Mouse (Mus musculus): ENCODE results near the gene 6430571L13Rik. TPM values are rescaled to one million over a fixed set of nuclear protein-coding genes. Genes with fewer than 3 reads are reported as not detected.

Gene 6430571L13Rik
- polyA plus RNA-seq, 1 experiment = 0.29 TPM

GRCm38 (mm10) chr9:107386722-107387121 lies 46.3 kb downstream of the 6430571L13Rik start:
- Histone ChIP-seq H3K4me3 (ENCODE audit: extremely low read depth, insufficient read depth, insufficient read length) (no peak overlapping the region), H3K27ac (ENCODE audit: insufficient read depth, low read length) (no peak overlapping the region), H3K36me3 (ENCODE audit: control insufficient read depth, insufficient read depth, low read length) (no peaks in the 10 kb centered on the region), H3K4me1 (ENCODE audit: control insufficient read depth, insufficient read depth, insufficient read length) (no peaks in the 10 kb centered on the region), H3K27me3 (ENCODE audit: control insufficient read depth, insufficient read depth, low read length) (no peaks in the 10 kb centered on the region)
- 73% methylated on average over 3 of the region's 3 CpGs for WGBS
- peak in 1 of 2 experiments; percentile 25 for DNase-seq (ENCODE audit: low read depth in 1 of 2, low spot score in 2 of 2)
- TF ChIP-seq POLR2A (IDR thresholded peaks at IDR 0.05; ENCODE audit: low read depth, low read length) (no peak), CTCF (IDR thresholded peaks at IDR 0.05; ENCODE audit: extremely low read depth, insufficient read depth, insufficient read length, insufficient replicate concordance) (peak; percentile 48; the same call in 1 of the 2 replicates)

GRCm38 (mm10) chr9:107387708-107388107 lies 47.3 kb downstream of the 6430571L13Rik start:
- Histone ChIP-seq H3K4me1 (ENCODE audit: control insufficient read depth, insufficient read depth, insufficient read length) (no peaks in the 10 kb centered on the region), H3K36me3 (ENCODE audit: control insufficient read depth, insufficient read depth, low read length) (no peaks in the 10 kb centered on the region), H3K27me3 (ENCODE audit: control insufficient read depth, insufficient read depth, low read length) (no peaks in the 10 kb centered on the region), H3K27ac (ENCODE audit: insufficient read depth, low read length) (no peak overlapping the region), H3K4me3 (ENCODE audit: extremely low read depth, insufficient read depth, insufficient read length) (no peak overlapping the region)
- WGBS = 91% methylated on average over 3 of the region's 3 CpGs
- no peak for DNase-seq (ENCODE audit: low read depth in 1 of 2, low spot score in 2 of 2)
- TF ChIP-seq POLR2A (IDR thresholded peaks at IDR 0.05; ENCODE audit: low read depth, low read length) (no peak), CTCF (IDR thresholded peaks at IDR 0.05; ENCODE audit: extremely low read depth, insufficient read depth, insufficient read length, insufficient replicate concordance) (no peak)

GRCm38 (mm10) chr9:107388263-107388662 lies 47.9 kb downstream of the 6430571L13Rik start:
- TF ChIP-seq CTCF (IDR thresholded peaks at IDR 0.05; ENCODE audit: extremely low read depth, insufficient read depth, insufficient read length, insufficient replicate concordance) (no peak), POLR2A (IDR thresholded peaks at IDR 0.05; ENCODE audit: low read depth, low read length) (no peak)
- no peak for DNase-seq (ENCODE audit: low read depth in 1 of 2, low spot score in 2 of 2)
- Histone ChIP-seq H3K36me3 (ENCODE audit: control insufficient read depth, insufficient read depth, low read length) (no peaks in the 10 kb centered on the region), H3K4me3 (ENCODE audit: extremely low read depth, insufficient read depth, insufficient read length) (no peak overlapping the region), H3K27me3 (ENCODE audit: control insufficient read depth, insufficient read depth, low read length) (no peaks in the 10 kb centered on the region), H3K27ac (ENCODE audit: insufficient read depth, low read length) (no peak overlapping the region), H3K4me1 (ENCODE audit: control insufficient read depth, insufficient read depth, insufficient read length) (no peaks in the 10 kb centered on the region)
- 66% methylated on average over 2 of the region's 2 CpGs for WGBS

GRCm38 (mm10) chr9:107396397-107396796 lies 56.0 kb downstream of the 6430571L13Rik start:
- Histone ChIP-seq H3K27ac (ENCODE audit: insufficient read depth, low read length) (no peak overlapping the region), H3K4me1 (ENCODE audit: control insufficient read depth, insufficient read depth, insufficient read length) (no peaks in the 10 kb centered on the region; the same call in 1 of the 2 replicates), H3K36me3 (ENCODE audit: control insufficient read depth, insufficient read depth, low read length) (no peaks in the 10 kb centered on the region), H3K4me3 (ENCODE audit: extremely low read depth, insufficient read depth, insufficient read length) (no peak overlapping the region), H3K27me3 (ENCODE audit: control insufficient read depth, insufficient read depth, low read length) (peaks cover 13% of the 10 kb centered on the region)
- WGBS = 33% methylated on average over 4 of the region's 4 CpGs
- TF ChIP-seq CTCF (IDR thresholded peaks at IDR 0.05; ENCODE audit: extremely low read depth, insufficient read depth, insufficient read length, insufficient replicate concordance) = no peak
- no peak for TF ChIP-seq POLR2A (IDR thresholded peaks at IDR 0.05; ENCODE audit: low read depth, low read length)
- DNase-seq (ENCODE audit: low read depth in 1 of 2, low spot score in 2 of 2) = no peak

GRCm38 (mm10) chr9:107398968-107399367 lies 58.6 kb downstream of the 6430571L13Rik start:
- no peak for DNase-seq (ENCODE audit: low read depth in 1 of 2, low spot score in 2 of 2)
- no peak overlapping the region for H3K4me3 ChIP-seq (ENCODE audit: extremely low read depth, insufficient read depth, insufficient read length)
- no peak overlapping the region for H3K27ac ChIP-seq (ENCODE audit: insufficient read depth, low read length)
- H3K4me1 ChIP-seq (ENCODE audit: control insufficient read depth, insufficient read depth, insufficient read length) = no peaks in the 10 kb centered on the region; the same call in 1 of the 2 replicates
- WGBS = 24% methylated on average over 11 of the region's 11 CpGs
- no peaks in the 10 kb centered on the region for H3K36me3 ChIP-seq (ENCODE audit: control insufficient read depth, insufficient read depth, low read length)
- TF ChIP-seq POLR2A (IDR thresholded peaks at IDR 0.05; ENCODE audit: low read depth, low read length) (no peak), CTCF (IDR thresholded peaks at IDR 0.05; ENCODE audit: extremely low read depth, insufficient read depth, insufficient read length, insufficient replicate concordance) (no peak)
- H3K27me3 ChIP-seq (ENCODE audit: control insufficient read depth, insufficient read depth, low read length) = peaks cover 13% of the 10 kb centered on the region

- WGBS = 2% methylated on average over 31 of the region's 54 CpGs
- no peak for DNase-seq (ENCODE audit: low read depth in 1 of 2, low spot score in 2 of 2)
- Histone ChIP-seq H3K27ac (ENCODE audit: insufficient read depth, low read length) (no peak within 1 kb of the TSS), H3K27me3 (ENCODE audit: control insufficient read depth, insufficient read depth, low read length) (peaks cover 13% of the 10 kb centered on the region), H3K36me3 (ENCODE audit: control insufficient read depth, insufficient read depth, low read length) (no peaks in the 10 kb centered on the region), H3K4me1 (ENCODE audit: control insufficient read depth, insufficient read depth, insufficient read length) (no peaks in the 10 kb centered on the region; the same call in 1 of the 2 replicates), H3K4me3 (ENCODE audit: extremely low read depth, insufficient read depth, insufficient read length) (peak within 1 kb of the TSS; percentile 11; the same call in 1 of the 2 replicates)
- TF ChIP-seq POLR2A (IDR thresholded peaks at IDR 0.05; ENCODE audit: low read depth, low read length) = no peak
- no peak for TF ChIP-seq CTCF (IDR thresholded peaks at IDR 0.05; ENCODE audit: extremely low read depth, insufficient read depth, insufficient read length, insufficient replicate concordance)
These were observed 59.1 kb downstream of the 6430571L13Rik start, which contains the start of gene Cacna2d2 for GRCm38 (mm10) chr9:107399491-107399971. Gene Cacna2d2 (plus strand): TSS chr9:107399612.

GRCm38 (mm10) chr9:107400060-107400511 lies 59.7 kb downstream of the 6430571L13Rik start:
- TF ChIP-seq CTCF (IDR thresholded peaks at IDR 0.05; ENCODE audit: extremely low read depth, insufficient read depth, insufficient read length, insufficient replicate concordance) (no peak), POLR2A (IDR thresholded peaks at IDR 0.05; ENCODE audit: low read depth, low read length) (no peak)
- H3K4me3 ChIP-seq (ENCODE audit: extremely low read depth, insufficient read depth, insufficient read length) = peak overlapping the region; percentile 9; the same call in 1 of the 2 replicates
- H3K27ac ChIP-seq (ENCODE audit: insufficient read depth, low read length) = no peak overlapping the region
- WGBS = 3% methylated on average over 37 of the region's 45 CpGs
- H3K36me3 ChIP-seq (ENCODE audit: control insufficient read depth, insufficient read depth, low read length) = no peaks in the 10 kb centered on the region
- no peak for DNase-seq (ENCODE audit: low read depth in 1 of 2, low spot score in 2 of 2)
- H3K4me1 ChIP-seq (ENCODE audit: control insufficient read depth, insufficient read depth, insufficient read length) = no peaks in the 10 kb centered on the region; the same call in 1 of the 2 replicates
- H3K27me3 ChIP-seq (ENCODE audit: control insufficient read depth, insufficient read depth, low read length) = peaks cover 13% of the 10 kb centered on the region
